Mouse (Mus musculus): Measurements from ENCODE around the gene Dnah8.

DNA sequence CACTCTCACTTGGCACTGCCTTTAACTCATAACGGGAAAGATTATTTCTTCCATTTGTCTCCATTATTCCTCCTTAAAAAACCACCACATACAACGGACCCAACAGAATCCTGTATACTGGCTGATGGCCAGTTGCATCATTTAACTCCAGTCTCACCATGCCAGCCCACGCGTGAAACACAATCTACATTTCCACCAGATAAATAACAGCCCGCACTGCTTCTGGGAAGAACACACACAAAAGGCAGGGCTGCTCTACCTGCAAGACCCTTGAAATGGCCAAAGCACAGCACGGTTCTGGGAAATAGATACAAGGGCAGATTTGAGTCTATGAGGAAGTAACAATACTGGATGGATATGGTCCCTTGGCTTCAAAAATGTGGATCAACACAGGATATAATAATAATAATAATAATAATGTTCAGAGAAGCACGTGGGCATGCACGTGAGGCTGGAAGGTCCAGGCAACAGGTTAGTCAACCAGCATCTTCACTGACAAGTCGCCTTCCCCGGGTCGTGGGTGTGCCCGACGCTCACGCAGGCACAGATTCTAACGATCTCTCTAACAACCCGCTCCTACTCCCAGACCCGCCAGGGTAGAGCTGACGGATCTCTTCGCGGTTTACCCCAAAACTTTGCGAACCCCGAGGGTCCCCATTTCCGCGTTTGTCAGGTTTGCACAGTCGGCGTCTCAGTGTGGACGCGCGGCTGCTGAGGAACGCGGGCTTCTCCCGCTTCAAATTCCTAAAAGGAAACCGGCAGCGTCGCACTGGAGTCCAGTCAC lies 48.8 kb upstream of the Dnah8 start:
- TF ChIP-seq CTCF (IDR thresholded peaks at IDR 0.05; ENCODE audit: extremely low read depth, insufficient read depth, low read length) (no peak), POLR2A (IDR thresholded peaks at IDR 0.05; ENCODE audit: extremely low read depth, insufficient read depth, low read length) (no peak)
